Comparison of ENCODE assay signal across 8 mouse cellular contexts in the genomic region with DNA sequence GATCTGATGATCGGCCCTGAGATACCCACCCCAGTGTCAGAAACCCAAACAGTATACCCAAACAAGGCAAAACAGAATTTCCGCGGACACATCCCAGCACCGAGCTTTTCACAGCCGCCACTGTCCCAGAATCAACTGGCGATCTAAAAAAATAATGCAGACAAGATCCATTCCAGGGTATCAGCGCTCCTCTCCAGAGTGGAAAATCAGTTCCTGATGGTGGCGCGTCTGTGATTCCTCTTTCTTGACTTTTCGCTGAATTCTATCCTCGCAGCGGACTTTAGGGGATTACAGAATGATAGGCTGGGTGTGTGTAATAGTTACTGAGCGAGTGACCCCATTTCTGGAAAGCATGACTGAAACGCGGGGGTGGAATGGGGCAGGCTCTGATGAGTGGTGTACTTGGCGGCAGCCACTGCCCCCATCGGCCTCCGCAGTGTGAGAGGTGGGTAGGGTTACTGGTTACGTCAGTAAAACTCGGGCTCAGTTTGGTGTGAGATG. TPM values are rescaled to one million over a fixed set of nuclear protein-coding genes. Genes with fewer than 3 reads are reported as not detected.
DNase-seq lines count a peak whose midpoint lies in the region; ATAC-seq and TF ChIP-seq lines count a peak whose summit lies in the region.

No protein-coding gene starts in this region.

- H3K9me3 ChIP-seq in embryonic facial prominence, embryonic 15.5 days (replicated peaks) = no peaks in the 10 kb centered on the region
- no peaks in the 10 kb centered on the region for H3K9me3 ChIP-seq in heart, embryonic 11.5 days (replicated peaks; ENCODE audit: control insufficient read depth, low read length)
- no peaks in the 10 kb centered on the region for H3K9me3 ChIP-seq in kidney, embryonic 14.5 days (ENCODE audit: control insufficient read depth, low read length)
- H3K9me3 ChIP-seq in liver, embryonic 13.5 days (replicated peaks) = no peaks in the 10 kb centered on the region
- H3K9me3 ChIP-seq in stomach, embryonic 16.5 days (replicated peaks; ENCODE audit: control insufficient read depth, low read length) = no peaks in the 10 kb centered on the region

- H3K4me1 ChIP-seq in embryonic facial prominence, embryonic 15.5 days = 0 out of 2 replicates have a peak, but pooled peaks cover 3% of the 10 kb centered on the region
- no peaks in the 10 kb centered on the region for H3K4me1 ChIP-seq in heart, embryonic 11.5 days (ENCODE audit: control insufficient read depth, insufficient read depth, low read length)
- H3K4me1 ChIP-seq in kidney, embryonic 14.5 days (ENCODE audit: control insufficient read depth, insufficient read depth, low read length) = no peaks in the 10 kb centered on the region
- H3K4me1 ChIP-seq in liver, embryonic 13.5 days (replicated peaks) = peaks cover 4% of the 10 kb centered on the region
- H3K4me1 ChIP-seq in stomach, embryonic 16.5 days (ENCODE audit: control insufficient read depth, insufficient read depth, low read length) = no peaks in the 10 kb centered on the region

- peak overlapping the region; percentile 56 for H3ac ChIP-seq in C2C12 (ENCODE audit: control insufficient read depth, insufficient read length, low read depth)

- no peaks in the 10 kb centered on the region for H3K36me3 ChIP-seq in C2C12 (ENCODE audit: control insufficient read depth, insufficient read depth)
- H3K36me3 ChIP-seq in embryonic facial prominence, embryonic 15.5 days = no peaks in the 10 kb centered on the region
- H3K36me3 ChIP-seq in heart, embryonic 11.5 days (ENCODE audit: control insufficient read depth, insufficient read depth, low read length) = no peaks in the 10 kb centered on the region
- H3K36me3 ChIP-seq in kidney, embryonic 14.5 days (ENCODE audit: control insufficient read depth, insufficient read depth, low read length) = no peaks in the 10 kb centered on the region
- H3K36me3 ChIP-seq in liver, embryonic 13.5 days = no peaks in the 10 kb centered on the region
- no peaks in the 10 kb centered on the region for H3K36me3 ChIP-seq in stomach, embryonic 16.5 days (ENCODE audit: control insufficient read depth, insufficient read depth, low read length)

- no peak for TF ChIP-seq CTCF in C2C12 (IDR thresholded peaks at IDR 0.05; ENCODE audit: control insufficient read depth, insufficient read depth, insufficient read length)

- DNase-seq in adrenal gland, postnatal 36 days = peak; percentile 54 to 58
- peak; percentile 4 for DNase-seq in liver, embryonic 13.5 days
- DNase-seq in naive thymus-derived CD4-positive, alpha-beta T cell, adult 2 months (ENCODE audit: low read depth) = peak; percentile 65

- peak overlapping the region; percentile 48 for H3K4me3 ChIP-seq in C2C12 (ENCODE audit: insufficient read depth, poor library complexity, severe bottlenecking)
- H3K4me3 ChIP-seq in embryonic facial prominence, embryonic 15.5 days (replicated peaks) = peak overlapping the region; percentile 64
- peak overlapping the region; percentile 59 for H3K4me3 ChIP-seq in heart, embryonic 11.5 days (ENCODE audit: low read depth, low read length)
- peak overlapping the region; percentile 63 for H3K4me3 ChIP-seq in kidney, embryonic 14.5 days (ENCODE audit: low read length)
- H3K4me3 ChIP-seq in liver, embryonic 13.5 days (replicated peaks) = peak overlapping the region; percentile 76
- peak overlapping the region; percentile 69 for H3K4me3 ChIP-seq in stomach, embryonic 16.5 days (replicated peaks; ENCODE audit: low read length)

- H3K27ac ChIP-seq in embryonic facial prominence, embryonic 15.5 days (replicated peaks) = peak overlapping the region; percentile 89
- H3K27ac ChIP-seq in heart, embryonic 11.5 days (ENCODE audit: low read depth, low read length) = 0 out of 2 replicates have a peak overlapping the region, but pooled peaks have one; percentile 41
- H3K27ac ChIP-seq in kidney, embryonic 14.5 days (ENCODE audit: low read depth, low read length) = peak overlapping the region; percentile 82; the same call in 1 of the 2 replicates
- no peak overlapping the region for H3K27ac ChIP-seq in liver, embryonic 13.5 days
- H3K27ac ChIP-seq in stomach, embryonic 16.5 days (ENCODE audit: low read length) = peak overlapping the region; percentile 87

- no peaks in the 10 kb centered on the region for H3K27me3 ChIP-seq in C2C12 (ENCODE audit: control insufficient read depth, insufficient read depth, insufficient read length)
- no peaks in the 10 kb centered on the region for H3K27me3 ChIP-seq in embryonic facial prominence, embryonic 15.5 days
- H3K27me3 ChIP-seq in heart, embryonic 11.5 days (ENCODE audit: control insufficient read depth, insufficient read depth, low read length) = peaks cover 3% of the 10 kb centered on the region; the same call in 1 of the 2 replicates
- no peaks in the 10 kb centered on the region for H3K27me3 ChIP-seq in kidney, embryonic 14.5 days (ENCODE audit: control insufficient read depth, insufficient read depth, low read length)
- no peaks in the 10 kb centered on the region for H3K27me3 ChIP-seq in liver, embryonic 13.5 days
- H3K27me3 ChIP-seq in stomach, embryonic 16.5 days (ENCODE audit: control insufficient read depth, insufficient read depth, low read length) = no peaks in the 10 kb centered on the region

- peak overlapping the region; percentile 57; the same call in 1 of the 2 replicates for H3K9ac ChIP-seq in embryonic facial prominence, embryonic 15.5 days
- H3K9ac ChIP-seq in heart, embryonic 11.5 days (ENCODE audit: low read depth, low read length) = peak overlapping the region; percentile 83
- peak overlapping the region; percentile 78; the same call in 1 of the 2 replicates for H3K9ac ChIP-seq in kidney, embryonic 14.5 days (ENCODE audit: low read depth, low read length)
- H3K9ac ChIP-seq in liver, embryonic 13.5 days = peak overlapping the region; percentile 84
- H3K9ac ChIP-seq in stomach, embryonic 16.5 days (ENCODE audit: low read length) = peak overlapping the region; percentile 80

- ATAC-seq in embryonic facial prominence, embryonic 15.5 days (ENCODE audit: insufficient number of reproducible peaks, low FRiP score, low TSS enrichment, low read depth) = no peak
- no peak for ATAC-seq in heart, embryonic 11.5 days (replicated peaks; ENCODE audit: insufficient number of reproducible peaks, low FRiP score, low TSS enrichment)
- peak; percentile 14; the same call in 1 of the 2 replicates for ATAC-seq in kidney, embryonic 14.5 days (ENCODE audit: low FRiP score, low TSS enrichment)
- no peak for ATAC-seq in liver, embryonic 13.5 days (ENCODE audit: low read depth)
- ATAC-seq in stomach, embryonic 16.5 days (ENCODE audit: insufficient read depth, low FRiP score) = no peak

- H3K4me2 ChIP-seq in embryonic facial prominence, embryonic 15.5 days (replicated peaks) = peak overlapping the region; percentile 52
- H3K4me2 ChIP-seq in heart, embryonic 11.5 days = peak overlapping the region; percentile 66
- H3K4me2 ChIP-seq in kidney, embryonic 14.5 days (replicated peaks; ENCODE audit: low read depth, low read length) = peak overlapping the region; percentile 46
- peak overlapping the region; percentile 84 for H3K4me2 ChIP-seq in liver, embryonic 13.5 days
- H3K4me2 ChIP-seq in stomach, embryonic 16.5 days (ENCODE audit: low read depth, low read length) = peak overlapping the region; percentile 59

- peaks cover 16% of the 10 kb centered on the region for H3K79me3 ChIP-seq in C2C12 (ENCODE audit: low read depth)

- 16% methylated on average over 20 of the region's 20 CpGs for WGBS in embryonic facial prominence, embryonic 15.5 days
- WGBS in heart, embryonic 11.5 days (ENCODE audit: insufficient replicate concordance) = 15% methylated on average over 20 of the region's 20 CpGs
- WGBS in kidney, embryonic 14.5 days = 24% methylated on average over 20 of the region's 20 CpGs
- 13% methylated on average over 20 of the region's 20 CpGs for WGBS in liver, embryonic 13.5 days (ENCODE audit: insufficient replicate concordance)
- WGBS in stomach, embryonic 16.5 days = 13% methylated on average over 20 of the region's 20 CpGs

- H3K79me2 ChIP-seq in C2C12 (ENCODE audit: control insufficient read depth, insufficient read depth) = peaks cover 50% of the 10 kb centered on the region

TF ChIP-seq in C2C12, 6 proteins besides CTCF, POLR2A, EP300 and RAD21:
- TF ChIP-seq MYOD1 (IDR thresholded peaks at IDR 0.05; ENCODE audit: control insufficient read depth, insufficient read length, low read depth) (no peak), CEBPB (IDR thresholded peaks at IDR 0.05; ENCODE audit: low read depth) (no peak), FOSL1 (IDR thresholded peaks at IDR 0.05; ENCODE audit: insufficient read depth, low read length, poor library complexity, severe bottlenecking) (no peak), MAX (IDR thresholded peaks at IDR 0.05) (no peak), MYOG (IDR thresholded peaks at IDR 0.05; ENCODE audit: control insufficient read depth, extremely low read depth, insufficient read length) (no peak), USF1 (IDR thresholded peaks at IDR 0.05; ENCODE audit: low read depth) (no peak)
TF ChIP-seq in C2C12: peak in this region for 0.

RNA-seq across cellular contexts. Expression of a gene that starts 46.9 kb away (rescaled TPM):
- 7.3 TPM for polyA plus RNA-seq in C2C12 (2012; fragmentation: generic; extraction: Trizol)
- 10 to 100 TPM; 52.7 to 64.2 TPM for total RNA-seq in adrenal gland, postnatal 36 days (2021)
- polyA plus RNA-seq in embryonic facial prominence, embryonic 15.5 days (2015; fragmentation: Nextera tagmentation; extraction: Ambion mirVana) = 5.1 and 5.7 TPM in 2 replicates
- polyA plus RNA-seq in heart, embryonic 11.5 days (2014; fragmentation: Nextera tagmentation; extraction: Ambion mirVana) = 5.4 and 7.6 TPM in 2 replicates
- polyA plus RNA-seq in kidney, embryonic 14.5 days (2014; fragmentation: Nextera tagmentation; extraction: Ambion mirVana) = 14.2 and 16.1 TPM in 2 replicates
- 1.8 and 2.0 TPM in 2 replicates for polyA plus RNA-seq in liver, embryonic 13.5 days (2015; fragmentation: Nextera tagmentation; extraction: Ambion mirVana)
- polyA plus RNA-seq in stomach, embryonic 16.5 days (2015; fragmentation: Nextera tagmentation; extraction: Ambion mirVana) = 4.7 and 5.3 TPM in 2 replicates

Comparison
In these comparisons a context has a peak if more than half of its experiments do, and no peak if none do; other contexts are left out.
1. DNase-seq: peak in every context shown above with its lines; median percentile 65 in naive thymus-derived CD4-positive, alpha-beta T cell, adult 2 months; 56 in adrenal gland, postnatal 36 days; 4 in liver, embryonic 13.5 days.